Mouse (Mus musculus) midbrain, postnatal 0 days (tissue): ENCODE results near the gene Tmx2. TPM values are rescaled to one million over a fixed set of nuclear protein-coding genes. Genes with fewer than 3 reads are reported as not detected.
A peak's percentile ranks its signal among the peaks of the same experiment; 100 is the strongest.

ENCODE experiments used
- ATAC-seq: fragments of 200-750 bp; cut with Nextera tagmentation; 2 replicates; pipeline ENCODE4 v1.8.0; 2017; ENCODE audit warnings: moderate number of reproducible peaks, mild to moderate bottlenecking, moderate TSS enrichment, moderate library complexity; ENCODE audit not compliant: low FRiP score
- DNase-seq: peaks from one replicate; pipeline ENCODE4 v3.0.0-alpha.2; 2015; ENCODE audit warnings: low spot score
- H3K27ac ChIP-seq: fragments of 300-500 bp; sonication (generic); 2 replicates; pipeline ENCODE4 v1.5.1; 2014; ENCODE audit warnings: low read depth, mild to moderate bottlenecking, low read length, mixed read lengths
- H3K27me3 ChIP-seq: fragments of 300-500 bp; sonication (generic); 2 replicates; pipeline ENCODE4 v1.6.1; 2014; ENCODE audit warnings: low read length, control low read depth, mixed read lengths; ENCODE audit not compliant: insufficient read depth
- H3K36me3 ChIP-seq: fragments of 300-500 bp; sonication (generic); 2 replicates; pipeline ENCODE4 v1.6.1; 2014; ENCODE audit warnings: low read length, control low read depth, mixed read lengths; ENCODE audit not compliant: insufficient read depth
- H3K4me1 ChIP-seq: fragments of 300-500 bp; sonication (generic); 2 replicates; pipeline ENCODE4 v1.6.1; 2014; ENCODE audit warnings: mild to moderate bottlenecking, control low read depth, antibody characterized with exemption, low read length, mixed read lengths; ENCODE audit not compliant: insufficient read depth
- H3K4me2 ChIP-seq: fragments of 300-500 bp; sonication (generic); 2 replicates; pipeline ENCODE4 v1.6.1; 2014; ENCODE audit warnings: low read depth, mild to moderate bottlenecking, low read length, mixed read lengths; ENCODE audit not compliant: poor library complexity, severe bottlenecking
- H3K4me3 ChIP-seq: fragments of 300-500 bp; sonication (generic); 2 replicates; pipeline ENCODE4 v1.5.1; 2014; ENCODE audit warnings: low read depth, mild to moderate bottlenecking, low read length, moderate library complexity
- H3K9ac ChIP-seq: fragments of 300-500 bp; sonication (generic); replicated peaks from 2 replicates; pipeline ENCODE4 v1.6.1; 2014; ENCODE audit warnings: mild to moderate bottlenecking, low read length, moderate library complexity, mixed read lengths; ENCODE audit not compliant: poor library complexity, severe bottlenecking
- H3K9me3 ChIP-seq: fragments of 300-500 bp; sonication (generic); 2 replicates; pipeline ENCODE4 v1.6.1; 2016; ENCODE audit warnings: low read length, control low read depth
- CTCF ChIP-seq: IDR thresholded peaks from 2 replicates; pipeline ENCODE4 v1.5.1; 2016; ENCODE audit warnings: antibody characterized with exemption, mild to moderate bottlenecking
- WGBS: fragments of 180-500 bp; shearing (Covaris S2); extraction: QIAGEN DNeasy Blood & Tissue Kit; methylation state at CpG from one replicate; pipeline ENCODE4 v1.1.7; 2014; 5-methylcytosine and 5-hydroxymethylcytosine counted together
- polyA plus RNA-seq: library from polyadenylated mRNA; unstranded; fragments of >200 nt; fragmentation: Nextera tagmentation; extraction: Ambion mirVana; gene quantifications from 2 replicates; pipeline ENCODE4 v1.2.1, GENCODE M21; 2015
- total RNA-seq: library from RNA; depleted of rRNA; stranded (reverse); fragments of >200 nt; gene quantifications from 2 replicates; pipeline ENCODE4 v1.2.3, GENCODE M21; 2014

Tmx2 gene
- total and polyA plus RNA-seq, 2 experiments from 2014 or later, result 149 to 303 TPM

- WGBS, result 75% methylated on average over 3 of the region's 3 CpGs
- DNase-seq (no peak), ATAC-seq (no peak)
- no peaks in the 10 kb centered on the region for H3K9me3 ChIP-seq
- H3K9ac ChIP-seq, result no peak overlapping the region
- no peaks in the 10 kb centered on the region for H3K27me3 ChIP-seq
- no peak overlapping the region for H3K27ac ChIP-seq
- no peak for TF ChIP-seq CTCF
- H3K36me3 ChIP-seq, result peaks cover 12% of the 10 kb centered on the region; the same call in 1 of the 2 replicates
- H3K4me2 ChIP-seq, result no peak overlapping the region
- no peak overlapping the region for H3K4me3 ChIP-seq
- H3K4me1 ChIP-seq, result 0 out of 2 replicates have a peak, but pooled peaks cover 2% of the 10 kb centered on the region
Measured at GRCm38 (mm10) chr2:84721182-84721581, 42.2 kb upstream of the Tmx2 start.

GRCm38 (mm10) chr2:84720718-84721117 is 41.8 kb upstream of the Tmx2 start:
- 95% methylated on average over 2 of the region's 2 CpGs for WGBS
- DNase-seq (no peak), ATAC-seq (no peak)
- no peak overlapping the region for H3K9ac ChIP-seq
- peaks cover 12% of the 10 kb centered on the region; the same call in 1 of the 2 replicates for H3K36me3 ChIP-seq
- H3K4me3 ChIP-seq, result no peak overlapping the region
- no peak for TF ChIP-seq CTCF
- no peaks in the 10 kb centered on the region for H3K4me1 ChIP-seq
- H3K4me2 ChIP-seq, result no peak overlapping the region
- no peak overlapping the region for H3K27ac ChIP-seq
- H3K9me3 ChIP-seq, result no peaks in the 10 kb centered on the region
- H3K27me3 ChIP-seq, result no peaks in the 10 kb centered on the region

GRCm38 (mm10) chr2:84717357-84717756 is 38.4 kb upstream of the Tmx2 start:
- peaks cover 4% of the 10 kb centered on the region; the same call in 1 of the 2 replicates for H3K36me3 ChIP-seq
- TF ChIP-seq CTCF, result no peak
- over 99% methylated on average over 4 of the region's 4 CpGs for WGBS
- 0 out of 2 replicates have a peak, but pooled peaks cover 6% of the 10 kb centered on the region for H3K4me1 ChIP-seq
- no peak overlapping the region for H3K27ac ChIP-seq
- H3K4me2 ChIP-seq, result no peak overlapping the region
- no peaks in the 10 kb centered on the region for H3K27me3 ChIP-seq
- no peak overlapping the region for H3K9ac ChIP-seq
- DNase-seq, result no peak
- ATAC-seq, result no peak
- H3K9me3 ChIP-seq, result no peaks in the 10 kb centered on the region
- no peak overlapping the region for H3K4me3 ChIP-seq

DNA sequence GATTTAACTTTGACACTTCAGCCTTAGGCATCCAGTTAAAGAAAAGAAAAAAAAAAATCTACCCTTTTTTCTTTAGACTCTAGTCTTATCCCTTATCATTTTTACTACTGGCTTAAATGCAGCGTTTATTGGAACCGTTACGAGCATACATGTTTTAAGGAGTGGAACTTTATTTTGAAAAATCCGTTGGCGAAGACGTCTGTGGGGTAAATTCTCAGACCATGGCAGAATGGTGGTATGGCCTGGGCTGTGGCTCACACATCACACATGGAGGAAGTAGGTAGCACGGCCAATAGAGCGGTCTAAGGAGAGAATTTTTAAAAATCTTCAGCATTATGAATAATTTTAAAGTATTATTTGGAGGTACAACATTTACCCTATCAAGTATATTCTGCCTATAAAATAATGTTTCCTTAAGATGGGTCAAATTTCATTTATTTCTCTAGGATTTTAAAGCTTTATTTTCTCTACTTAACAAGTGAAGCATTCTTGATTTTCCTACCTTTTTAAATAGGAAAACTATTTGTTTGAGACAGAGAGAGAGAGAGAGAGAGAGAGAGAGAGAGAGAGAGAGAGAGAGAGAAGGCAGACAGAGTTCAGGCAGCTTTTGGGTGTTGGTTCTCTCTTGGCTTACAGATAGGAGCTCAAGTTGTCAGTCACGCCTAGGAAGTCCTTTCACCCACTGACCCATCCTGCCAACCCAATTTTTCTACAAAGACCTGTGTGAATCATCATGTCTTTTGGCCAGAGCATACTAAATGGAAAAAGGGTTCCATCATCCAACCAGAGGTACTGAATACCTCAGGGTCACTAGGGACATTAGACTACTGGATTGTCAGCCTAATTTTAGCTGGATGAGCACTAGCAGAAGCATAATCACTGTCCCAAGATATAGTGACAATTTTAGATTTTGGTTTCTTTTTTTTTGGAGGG is 37.7 kb upstream of the Tmx2 start:
- no peaks in the 10 kb centered on the region for H3K27me3 ChIP-seq
- no peak for ATAC-seq
- H3K9ac ChIP-seq, result peak overlapping the region; percentile 63
- TF ChIP-seq CTCF, result no peak
- 27% methylated on average over 9 of the region's 9 CpGs for WGBS
- DNase-seq, result no peak
- peak overlapping the region; percentile 62 for H3K4me3 ChIP-seq
- peaks cover 4% of the 10 kb centered on the region; the same call in 1 of the 2 replicates for H3K36me3 ChIP-seq
- peak overlapping the region; percentile 91; the same call in 1 of the 2 replicates for H3K27ac ChIP-seq
- peak overlapping the region; percentile 66 for H3K4me2 ChIP-seq
- H3K9me3 ChIP-seq, result no peaks in the 10 kb centered on the region
- H3K4me1 ChIP-seq, result 0 out of 2 replicates have a peak, but pooled peaks cover 6% of the 10 kb centered on the region

GRCm38 (mm10) chr2:84715562-84716361 is 36.8 kb upstream of the Tmx2 start:
- no peak for TF ChIP-seq CTCF
- under 1% methylated on average over 33 of the region's 33 CpGs for WGBS
- ATAC-seq, result peak; percentile 96

More at GRCm38 (mm10) chr2:84715562-84716361, 36.8 kb upstream of the Tmx2 start:
- peak overlapping the region; percentile 91 for H3K27ac ChIP-seq
- H3K36me3 ChIP-seq, result 0 out of 2 replicates have a peak, but pooled peaks cover 3% of the 10 kb centered on the region
- H3K9ac ChIP-seq, result peak overlapping the region; percentile 63
- H3K9me3 ChIP-seq, result no peaks in the 10 kb centered on the region
- H3K27me3 ChIP-seq, result no peaks in the 10 kb centered on the region
- peak overlapping the region; percentile 66 for H3K4me2 ChIP-seq
- DNase-seq, result peak; percentile 98
- peak overlapping the region; percentile 62 for H3K4me3 ChIP-seq
- 0 out of 2 replicates have a peak, but pooled peaks cover 6% of the 10 kb centered on the region for H3K4me1 ChIP-seq
